Mouse (Mus musculus) hindbrain, embryonic 16.5 days (tissue): ENCODE data around the gene Fcgr4. TPM values are rescaled to one million over a fixed set of nuclear protein-coding genes. Genes with fewer than 3 reads are reported as not detected.

Source experiments
- ATAC-seq: fragments of 200-750 bp; cut with Nextera tagmentation; 2 replicates; pipeline ENCODE4 v1.8.0; 2017; ENCODE audit warnings: moderate TSS enrichment, moderate library complexity
- H3K27ac ChIP-seq: fragments of 300-500 bp; sonication (generic); 2 replicates; pipeline ENCODE4 v1.5.1; 2014; ENCODE audit warnings: low read depth, mild to moderate bottlenecking, control low read depth, low read length, moderate library complexity
- H3K27me3 ChIP-seq: fragments of 300-500 bp; sonication (generic); replicated peaks from 2 replicates; pipeline ENCODE4 v1.6.1; 2014; ENCODE audit warnings: low read length; ENCODE audit not compliant: control insufficient read depth, insufficient read depth
- H3K36me3 ChIP-seq: fragments of 300-500 bp; sonication (generic); 2 replicates; pipeline ENCODE4 v1.6.1; 2014; ENCODE audit warnings: mild to moderate bottlenecking, low read length, moderate library complexity, mixed read lengths; ENCODE audit not compliant: control insufficient read depth, insufficient read depth
- H3K4me1 ChIP-seq: fragments of 300-500 bp; sonication (generic); 2 replicates; pipeline ENCODE4 v1.6.1; 2014; ENCODE audit warnings: low read depth, low read length; ENCODE audit not compliant: control insufficient read depth, insufficient read depth
- H3K4me2 ChIP-seq: fragments of 300-500 bp; sonication (generic); 2 replicates; pipeline ENCODE4 v1.6.1; 2014; ENCODE audit warnings: mild to moderate bottlenecking, low read length, control low read depth, moderate library complexity
- H3K4me3 ChIP-seq: fragments of 300-500 bp; sonication (generic); 2 replicates; pipeline ENCODE4 v1.5.1; 2014; ENCODE audit warnings: mild to moderate bottlenecking, low read length, control low read depth, moderate library complexity
- H3K9ac ChIP-seq: fragments of 300-500 bp; sonication (generic); 2 replicates; pipeline ENCODE4 v1.6.1; 2014; ENCODE audit warnings: low read depth, mild to moderate bottlenecking, control low read depth, low read length, moderate library complexity
- H3K9me3 ChIP-seq: fragments of 300-500 bp; sonication (generic); 2 replicates; pipeline ENCODE4 v1.6.1; 2014; ENCODE audit warnings: mild to moderate bottlenecking, low read length, moderate library complexity; ENCODE audit not compliant: control insufficient read depth
- WGBS: fragments of 180-500 bp; shearing (Covaris S2); extraction: QIAGEN DNeasy Blood & Tissue Kit; methylation state at CpG from one replicate; pipeline ENCODE4 v1.1.7; 2014; 5-methylcytosine and 5-hydroxymethylcytosine counted together
- polyA plus RNA-seq: library from polyadenylated mRNA; unstranded; fragments of >200 nt; fragmentation: Nextera tagmentation; extraction: Ambion mirVana; gene quantifications from 2 replicates; pipeline ENCODE4 v1.2.1, GENCODE M21; 2015

Gene Fcgr4
- polyA plus RNA-seq, 1 experiment from 2014 or later = 0.40 TPM

GRCm38 (mm10) chr1:171039135-171039534, 20.4 kb downstream of the Fcgr4 start:
- Histone ChIP-seq H3K27me3 (no peaks in the 10 kb centered on the region; the same call in 1 of the 2 replicates), H3K36me3 (no peaks in the 10 kb centered on the region), H3K9me3 (no peaks in the 10 kb centered on the region), H3K4me1 (no peaks in the 10 kb centered on the region; the same call in none of the 2 replicates), H3K4me2 (peak overlapping the region; percentile 28), H3K27ac (no peak overlapping the region), H3K4me3 (no peak overlapping the region), H3K9ac (no peak overlapping the region)
- no peak for ATAC-seq
- 79% methylated on average over 6 of the region's 6 CpGs for WGBS

- no peak for ATAC-seq
- Histone ChIP-seq H3K36me3 (no peaks in the 10 kb centered on the region), H3K9ac (no peak overlapping the region), H3K4me1 (no peaks in the 10 kb centered on the region; the same call in none of the 2 replicates), H3K4me3 (no peak overlapping the region), H3K4me2 (no peak overlapping the region), H3K27me3 (no peaks in the 10 kb centered on the region; the same call in 1 of the 2 replicates), H3K27ac (no peak overlapping the region), H3K9me3 (no peaks in the 10 kb centered on the region)
- 85% methylated on average over 7 of the region's 7 CpGs for WGBS
These were observed 21.2 kb downstream of the Fcgr4 start for GRCm38 (mm10) chr1:171039880-171040279.

GRCm38 (mm10) chr1:171043594-171044153, 25.0 kb downstream of the Fcgr4 start:
- H3K27me3 ChIP-seq = no peaks in the 10 kb centered on the region
- peak overlapping the region; percentile 60 for H3K4me2 ChIP-seq
- H3K4me1 ChIP-seq = peaks cover 2% of the 10 kb centered on the region; the same call in 1 of the 2 replicates
- H3K36me3 ChIP-seq = no peaks in the 10 kb centered on the region
- no peak overlapping the region; the same call in 1 of the 2 replicates for H3K9ac ChIP-seq
- H3K9me3 ChIP-seq = no peaks in the 10 kb centered on the region
- no peak for ATAC-seq
- H3K27ac ChIP-seq = peak overlapping the region; percentile 92
- 73% methylated on average over 3 of the region's 3 CpGs for WGBS
- H3K4me3 ChIP-seq = peak overlapping the region; percentile 68

GRCm38 (mm10) chr1:171044365-171045078, 25.8 kb downstream of the Fcgr4 start:
- H3K4me1 ChIP-seq = peaks cover 2% of the 10 kb centered on the region; the same call in 1 of the 2 replicates
- peak; percentile 98 for ATAC-seq
- WGBS = under 1% methylated on average over 33 of the region's 33 CpGs
- H3K27me3 ChIP-seq = no peaks in the 10 kb centered on the region
- H3K4me2 ChIP-seq = peak overlapping the region; percentile 60
- H3K9me3 ChIP-seq = no peaks in the 10 kb centered on the region
- H3K27ac ChIP-seq = peak overlapping the region; percentile 92
- H3K36me3 ChIP-seq = no peaks in the 10 kb centered on the region
- peak overlapping the region; percentile 71 for H3K9ac ChIP-seq
- peak overlapping the region; percentile 68 for H3K4me3 ChIP-seq

- no peaks in the 10 kb centered on the region for H3K27me3 ChIP-seq
- H3K27ac ChIP-seq = no peak overlapping the region
- H3K4me3 ChIP-seq = peak overlapping the region; percentile 68
- H3K4me2 ChIP-seq = peak overlapping the region; percentile 57
- WGBS = 5% methylated on average over 14 of the region's 14 CpGs
- no peaks in the 10 kb centered on the region for H3K9me3 ChIP-seq
- H3K36me3 ChIP-seq = no peaks in the 10 kb centered on the region
- ATAC-seq = peak; percentile 18; the same call in 1 of the 2 replicates
- peaks cover 2% of the 10 kb centered on the region; the same call in 1 of the 2 replicates for H3K4me1 ChIP-seq
- peak overlapping the region; percentile 52; the same call in 1 of the 2 replicates for H3K9ac ChIP-seq
These were observed 26.4 kb downstream of the Fcgr4 start for GRCm38 (mm10) chr1:171045079-171045465.

- Histone ChIP-seq H3K4me2 (no peak overlapping the region), H3K36me3 (no peaks in the 10 kb centered on the region), H3K9me3 (no peaks in the 10 kb centered on the region), H3K4me3 (no peak overlapping the region), H3K4me1 (peaks cover 2% of the 10 kb centered on the region; the same call in 1 of the 2 replicates), H3K27ac (no peak overlapping the region), H3K27me3 (no peaks in the 10 kb centered on the region), H3K9ac (no peak overlapping the region)
- WGBS = 60% methylated on average over 3 of the region's 3 CpGs
- no peak for ATAC-seq
These were observed 27.8 kb downstream of the Fcgr4 start for GRCm38 (mm10) chr1:171046501-171046900.

- Histone ChIP-seq H3K9ac (no peak overlapping the region), H3K4me3 (no peak overlapping the region), H3K4me2 (peak overlapping the region; percentile 21; the same call in 1 of the 2 replicates), H3K9me3 (no peaks in the 10 kb centered on the region), H3K27ac (no peak overlapping the region), H3K4me1 (peaks cover 2% of the 10 kb centered on the region; the same call in 1 of the 2 replicates), H3K27me3 (no peaks in the 10 kb centered on the region), H3K36me3 (no peaks in the 10 kb centered on the region)
- WGBS = 53% methylated on average over 10 of the region's 10 CpGs
- ATAC-seq = no peak
These were observed 30.5 kb downstream of the Fcgr4 start for GRCm38 (mm10) chr1:171049263-171049662.

- Histone ChIP-seq H3K36me3 (no peaks in the 10 kb centered on the region), H3K9me3 (no peaks in the 10 kb centered on the region), H3K4me3 (no peak overlapping the region), H3K9ac (no peak overlapping the region), H3K27ac (no peak overlapping the region), H3K4me2 (no peak overlapping the region), H3K27me3 (no peaks in the 10 kb centered on the region), H3K4me1 (no peaks in the 10 kb centered on the region)
- WGBS = 88% methylated on average over 7 of the region's 7 CpGs
- no peak for ATAC-seq
These were observed 32.1 kb downstream of the Fcgr4 start for GRCm38 (mm10) chr1:171050774-171051173.

GRCm38 (mm10) chr1:171053305-171053704, 34.6 kb downstream of the Fcgr4 start:
- Histone ChIP-seq H3K4me3 (no peak overlapping the region), H3K4me2 (no peak overlapping the region), H3K36me3 (no peaks in the 10 kb centered on the region), H3K9me3 (no peaks in the 10 kb centered on the region), H3K9ac (no peak overlapping the region), H3K27me3 (no peaks in the 10 kb centered on the region), H3K27ac (no peak overlapping the region), H3K4me1 (no peaks in the 10 kb centered on the region)
- no peak for ATAC-seq
- 88% methylated on average over 6 of the region's 6 CpGs for WGBS
